Mouse (Mus musculus) myocyte (in vitro differentiated cells): ENCODE results near the gene Csf2rb. TPM values are rescaled to one million over a fixed set of nuclear protein-coding genes. Genes with fewer than 3 reads are reported as not detected.
"Not testable (repeated sequence)": the region's sequence is repeated elsewhere in the genome, so short reads cannot be mapped to it uniquely, and the experiment has no call there.

Experiments used
- H3K27me3 ChIP-seq: one replicate; pipeline ENCODE4 v1.6.1; 2011; ENCODE audit not compliant: control insufficient read depth, insufficient read depth, insufficient read length
- H3K36me3 ChIP-seq: one replicate; pipeline ENCODE4 v1.6.1; 2011; ENCODE audit not compliant: control insufficient read depth, insufficient read depth
- H3K4me2 ChIP-seq: one replicate; pipeline ENCODE4 v1.6.1; 2011; ENCODE audit warnings: low read depth, control low read depth
- H3K4me3 ChIP-seq: one replicate; pipeline ENCODE4 v1.5.1; 2011; ENCODE audit warnings: mild to moderate bottlenecking, control low read depth, moderate library complexity
- H3K79me2 ChIP-seq: one replicate; pipeline ENCODE4 v1.6.1; 2011; ENCODE audit not compliant: control insufficient read depth, insufficient read depth
- H3ac ChIP-seq: one replicate; pipeline ENCODE4 v1.6.1; 2011; ENCODE audit not compliant: control insufficient read depth, insufficient read length
- CEBPB ChIP-seq: IDR thresholded peaks from 2 replicates; pipeline ENCODE4 v1.6.1; 2011; ENCODE audit warnings: mild to moderate bottlenecking, moderate library complexity; ENCODE audit not compliant: poor library complexity, insufficient read depth, severe bottlenecking
- E2F4 ChIP-seq: IDR thresholded peaks from one replicate; pipeline ENCODE4 v1.6.1; 2011; ENCODE audit warnings: mild to moderate bottlenecking, control low read depth, moderate library complexity; ENCODE audit not compliant: insufficient read depth
- MAX ChIP-seq: IDR thresholded peaks from one replicate; pipeline ENCODE4 v1.6.1; 2011; ENCODE audit warnings: low read depth, mild to moderate bottlenecking, control low read depth
- MYOD1 ChIP-seq, 3 experiments: IDR thresholded peaks; one replicate each; pipeline ENCODE4 v1.6.1; 2011; ENCODE audit warnings: control low read depth in 2 of 3, low read depth in 2 of 3, mild to moderate bottlenecking in 2 of 3, moderate library complexity in 1 of 3; ENCODE audit not compliant: insufficient read length in 2 of 3, control insufficient read depth in 1 of 3
- MYOG ChIP-seq, 3 experiments: IDR thresholded peaks; one replicate each; pipeline ENCODE4 v1.6.1; 2011; ENCODE audit warnings: control low read depth in 2 of 3, low read depth in 2 of 3, mild to moderate bottlenecking in 2 of 3; ENCODE audit not compliant: insufficient read length in 2 of 3, control insufficient read depth in 1 of 3, insufficient read depth in 1 of 3
- POLR2A ChIP-seq: IDR thresholded peaks from one replicate; pipeline ENCODE4 v1.6.1; 2011; ENCODE audit warnings: low read depth, mild to moderate bottlenecking, control low read depth, moderate library complexity; ENCODE audit not compliant: insufficient read length
- POLR2AphosphoS2 ChIP-seq: IDR thresholded peaks from one replicate; pipeline ENCODE4 v1.6.1; 2011; ENCODE audit warnings: low read depth, control low read depth; ENCODE audit not compliant: insufficient read length
- REST ChIP-seq: IDR thresholded peaks from one replicate; pipeline ENCODE4 v1.6.1; 2011; ENCODE audit warnings: mild to moderate bottlenecking, control low read depth, moderate library complexity; ENCODE audit not compliant: insufficient read depth, insufficient read length
- SRF ChIP-seq: IDR thresholded peaks from one replicate; pipeline ENCODE4 v1.6.1; 2011; ENCODE audit warnings: low read depth; ENCODE audit not compliant: control insufficient read depth, insufficient read length
- TCF12 ChIP-seq: IDR thresholded peaks from one replicate; pipeline ENCODE4 v1.6.1; 2011; ENCODE audit warnings: mild to moderate bottlenecking, control low read depth; ENCODE audit not compliant: poor library complexity, insufficient read depth, severe bottlenecking
- TCF3 ChIP-seq: IDR thresholded peaks from one replicate; pipeline ENCODE4 v1.6.1; 2011; ENCODE audit warnings: low read depth, control low read depth; ENCODE audit not compliant: insufficient read length
- USF1 ChIP-seq: IDR thresholded peaks from one replicate; pipeline ENCODE4 v1.6.1; 2011; ENCODE audit warnings: low read depth, mild to moderate bottlenecking, control low read depth, moderate library complexity
- polyA plus RNA-seq: library from polyadenylated mRNA; unstranded; fragments of >200 nt; fragmentation: generic; extraction: Trizol; gene quantifications from one replicate; pipeline ENCODE4 v1.2.1, GENCODE M21; 2012; ENCODE audit warnings: missing spikeins

Gene Csf2rb
- polyA plus RNA-seq, 1 experiment: 0.08 TPM

DNA sequence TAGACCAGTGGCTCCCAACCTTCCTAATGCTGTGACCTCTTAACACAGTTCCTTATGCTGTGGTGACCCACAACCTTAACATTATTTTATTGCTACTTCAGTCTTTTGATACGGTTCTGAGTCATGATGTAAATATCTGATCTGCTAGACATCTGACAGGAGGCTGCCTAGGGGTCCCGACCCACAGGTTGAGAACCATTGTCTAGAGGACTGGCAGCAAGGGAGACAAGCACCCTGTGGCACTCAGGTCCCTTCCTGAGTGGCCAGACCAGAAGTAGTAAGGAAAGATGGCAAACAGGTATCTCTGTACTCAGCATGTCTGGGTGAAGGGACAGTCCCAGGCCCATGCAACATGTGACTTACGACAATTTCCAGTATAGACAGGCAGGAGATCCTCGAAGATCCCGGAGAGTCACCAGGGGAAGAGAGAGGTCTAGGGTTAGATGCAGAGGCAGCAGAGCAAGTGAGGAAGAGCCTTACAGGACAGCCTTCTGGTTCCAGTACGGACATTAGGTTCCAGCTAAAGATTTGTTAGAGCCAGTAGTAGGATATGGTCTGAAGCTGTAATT is 21.8 kb upstream of the Csf2rb start:
- Histone ChIP-seq H3K79me2 (no peaks in the 10 kb centered on the region), H3K4me3 (no peak overlapping the region), H3K4me2 (no peak overlapping the region), H3K27me3 (no peaks in the 10 kb centered on the region), H3K36me3 (no peaks in the 10 kb centered on the region), H3ac (no peak overlapping the region)
- no peak for TF ChIP-seq SRF
- TF ChIP-seq MYOG (IDR thresholded peaks at IDR 0.05; ENCODE audit: control insufficient read depth in 1 of 3, insufficient read depth in 1 of 3, insufficient read length in 2 of 3, low read depth in 2 of 3): no peak
- TF ChIP-seq TCF3: no peak
- no peak for TF ChIP-seq CEBPB
- TF ChIP-seq POLR2AphosphoS2: no peak
- no peak for TF ChIP-seq E2F4
- no peak for TF ChIP-seq MYOD1 (IDR thresholded peaks at IDR 0.05; ENCODE audit: control insufficient read depth in 1 of 3, insufficient read length in 2 of 3, low read depth in 2 of 3)
- no peak for TF ChIP-seq USF1
- TF ChIP-seq TCF12: no peak
- TF ChIP-seq POLR2A: no peak
- no peak for TF ChIP-seq MAX

DNA sequence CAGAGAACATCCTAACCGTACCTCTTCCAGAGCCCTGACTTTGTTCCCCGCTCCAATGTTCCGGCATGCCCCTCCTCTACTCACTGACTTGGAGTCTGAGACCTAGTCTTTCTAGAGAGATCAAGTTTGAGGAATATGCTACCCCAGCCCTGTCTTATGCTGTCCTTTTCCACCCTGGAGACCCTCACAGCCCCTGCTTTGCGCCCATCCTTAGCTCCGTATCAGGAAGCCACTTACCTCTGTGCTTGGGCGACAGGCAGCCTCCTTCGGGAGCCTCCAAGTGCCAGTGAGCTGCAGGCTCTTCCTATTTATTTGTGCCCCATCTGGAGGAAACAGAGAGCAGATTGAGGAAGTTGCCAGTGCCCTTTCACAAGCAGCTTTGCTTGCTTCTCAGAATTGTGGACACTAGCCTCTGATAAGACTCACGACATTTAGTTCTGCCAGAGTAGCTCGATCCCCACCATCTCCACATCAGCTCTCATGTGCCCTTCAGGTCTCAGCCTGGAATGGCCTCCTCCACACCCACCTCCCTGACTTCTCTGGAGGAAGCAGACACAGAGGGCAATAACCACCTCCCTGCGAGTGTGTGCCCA is 20.1 kb upstream of the Csf2rb start, which contains the start of gene Csf2rb2:
Gene Csf2rb2 (minus strand): TSS at position 381 of the 593 bp plus-strand sequence.
- Histone ChIP-seq H3K4me3 (no peak within 1 kb of the TSS), H3K36me3 (no peaks in the 10 kb centered on the region), H3K79me2 (no peaks in the 10 kb centered on the region), H3K4me2 (no peak within 1 kb of the TSS), H3K27me3 (no peaks in the 10 kb centered on the region), H3ac (no peak within 1 kb of the TSS)
- TF ChIP-seq SRF: no peak
- TF ChIP-seq TCF12: no peak
- TF ChIP-seq MYOG (IDR thresholded peaks at IDR 0.05; ENCODE audit: control insufficient read depth in 1 of 3, insufficient read depth in 1 of 3, insufficient read length in 2 of 3, low read depth in 2 of 3): no peak
- no peak for TF ChIP-seq USF1
- TF ChIP-seq MAX: no peak
- TF ChIP-seq TCF3: no peak
- TF ChIP-seq POLR2A: no peak
- TF ChIP-seq MYOD1 (IDR thresholded peaks at IDR 0.05; ENCODE audit: control insufficient read depth in 1 of 3, insufficient read length in 2 of 3, low read depth in 2 of 3): no peak
- TF ChIP-seq E2F4: no peak
- TF ChIP-seq POLR2AphosphoS2: no peak
- TF ChIP-seq CEBPB: no peak
- TF ChIP-seq REST: no peak

DNA sequence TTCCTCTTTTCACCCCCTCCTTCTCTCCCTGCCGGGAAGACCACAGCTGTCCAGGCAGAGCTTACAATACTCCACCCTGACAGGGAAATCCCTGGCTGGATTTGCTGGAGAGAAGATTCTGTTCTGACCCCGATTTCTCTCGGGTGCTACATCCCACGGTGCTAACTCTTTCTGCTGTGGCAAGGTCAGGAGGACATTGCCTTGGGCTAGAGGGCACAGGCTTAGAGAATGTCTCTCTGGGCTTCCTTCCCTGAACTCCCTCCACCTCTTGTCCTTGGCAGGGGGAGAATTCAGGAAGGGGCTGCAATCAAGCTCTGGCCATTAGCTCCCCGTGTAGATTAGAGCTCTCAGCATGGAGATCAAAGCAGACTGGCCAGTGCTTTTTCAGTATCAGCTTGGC is 15.7 kb upstream of the Csf2rb start:
- TF ChIP-seq SRF (no peak), MYOG (IDR thresholded peaks at IDR 0.05; ENCODE audit: control insufficient read depth in 1 of 3, insufficient read depth in 1 of 3, insufficient read length in 2 of 3, low read depth in 2 of 3) (no peak), MYOD1 (IDR thresholded peaks at IDR 0.05; ENCODE audit: control insufficient read depth in 1 of 3, insufficient read length in 2 of 3, low read depth in 2 of 3) (no peak), CEBPB (no peak)
- Histone ChIP-seq H3K4me3 (no peak overlapping the region), H3ac (no peak overlapping the region), H3K79me2 (no peaks in the 10 kb centered on the region), H3K4me2 (no peak overlapping the region), H3K27me3 (no peaks in the 10 kb centered on the region), H3K36me3 (no peaks in the 10 kb centered on the region)

DNA sequence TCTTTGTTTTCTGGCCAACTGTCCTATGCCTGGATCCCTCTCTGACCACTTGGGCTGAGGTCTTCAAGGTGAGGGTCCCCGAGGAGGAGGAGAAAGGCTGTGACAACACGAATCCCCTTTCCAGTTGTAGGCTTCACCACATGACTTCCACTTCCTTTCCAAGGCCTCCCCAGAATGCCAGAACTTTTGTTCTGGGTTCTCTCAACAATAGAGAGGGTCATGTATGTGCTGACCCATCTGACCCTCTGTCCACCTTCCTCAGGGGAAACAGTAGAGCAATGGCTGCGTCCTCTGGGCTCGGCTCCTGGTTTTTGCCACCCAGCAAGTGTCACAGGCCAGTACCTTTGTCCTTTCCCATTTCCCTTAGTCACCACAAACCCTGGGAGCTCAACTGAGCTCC is 14.6 kb upstream of the Csf2rb start:
- no peaks in the 10 kb centered on the region for H3K27me3 ChIP-seq
- H3ac ChIP-seq: no peak overlapping the region
- no peak overlapping the region for H3K4me2 ChIP-seq
- no peak overlapping the region for H3K4me3 ChIP-seq
- TF ChIP-seq MYOG (IDR thresholded peaks at IDR 0.05; ENCODE audit: control insufficient read depth in 1 of 3, insufficient read depth in 1 of 3, insufficient read length in 2 of 3, low read depth in 2 of 3): no peak
- TF ChIP-seq TCF3: no peak
- no peak for TF ChIP-seq MAX
- no peak for TF ChIP-seq MYOD1 (IDR thresholded peaks at IDR 0.05; ENCODE audit: control insufficient read depth in 1 of 3, insufficient read length in 2 of 3, low read depth in 2 of 3)
- TF ChIP-seq TCF12: no peak
- no peak for TF ChIP-seq POLR2A
- TF ChIP-seq POLR2AphosphoS2: no peak
- H3K79me2 ChIP-seq: no peaks in the 10 kb centered on the region
- no peaks in the 10 kb centered on the region for H3K36me3 ChIP-seq

DNA sequence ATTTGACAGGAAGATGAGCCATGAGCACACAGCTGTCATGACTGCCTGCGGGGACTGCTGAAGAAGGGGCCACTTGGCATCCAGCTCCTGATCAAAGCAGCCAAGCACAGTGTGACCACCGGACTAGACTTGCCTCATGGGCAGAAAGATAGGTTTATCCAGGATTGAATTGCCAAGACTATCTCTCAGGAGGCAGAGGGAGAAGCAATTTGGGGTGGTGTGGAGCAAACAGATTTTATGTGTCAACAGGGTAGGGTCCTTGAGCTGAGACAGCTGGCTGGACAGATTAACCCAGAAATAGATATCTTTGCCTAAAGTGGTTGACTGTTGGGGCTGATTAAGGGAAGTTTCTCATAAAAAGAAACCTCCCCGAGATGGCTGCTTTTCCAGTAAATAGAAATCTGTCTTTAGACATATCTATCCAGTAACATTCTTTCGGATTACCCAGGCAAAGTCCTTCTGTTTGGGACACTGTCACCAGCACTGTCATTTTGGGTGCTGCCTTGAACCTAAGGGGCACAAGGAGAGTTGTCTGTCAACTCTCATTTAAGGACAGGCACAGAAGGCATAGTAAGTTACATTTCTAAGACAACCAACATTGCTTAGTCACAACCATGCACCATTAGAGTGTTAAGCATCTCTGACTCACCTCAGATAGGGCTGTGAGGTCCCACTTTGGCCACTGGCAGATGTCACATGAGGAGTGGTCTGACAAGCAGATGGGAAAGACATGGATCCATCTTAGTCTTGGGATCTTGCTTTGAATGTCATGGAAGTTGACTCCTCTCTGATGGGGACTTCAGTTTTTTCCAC is 12.9 kb upstream of the Csf2rb start:
- H3K27me3 ChIP-seq, H3K4me2 ChIP-seq, H3ac ChIP-seq, H3K36me3 ChIP-seq, H3K79me2 ChIP-seq, H3K4me3 ChIP-seq: not testable (repeated sequence)

DNA sequence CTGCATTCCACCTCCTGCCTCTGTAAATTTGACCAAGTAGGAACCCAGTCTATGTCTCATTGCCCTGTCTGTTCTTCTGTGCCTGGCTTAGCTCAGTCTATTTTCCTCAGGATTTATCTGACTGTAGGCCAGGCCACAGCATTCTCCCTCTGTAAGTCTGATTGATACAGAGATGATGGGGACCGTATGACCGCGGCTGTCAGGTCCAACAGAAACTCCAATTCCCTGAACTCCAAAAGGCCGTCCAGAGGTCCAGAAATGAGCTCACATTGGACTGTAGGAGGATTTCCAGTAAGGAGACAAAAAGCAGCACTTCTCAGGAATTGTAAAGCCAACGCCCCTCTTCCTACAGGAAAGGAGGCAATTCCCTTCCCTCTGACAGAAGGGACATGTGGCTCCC is 11.9 kb upstream of the Csf2rb start:
- H3K4me2 ChIP-seq, H3K4me3 ChIP-seq, H3K79me2 ChIP-seq, H3K27me3 ChIP-seq, H3ac ChIP-seq, H3K36me3 ChIP-seq: not testable (repeated sequence)
